Mouse (Mus musculus): ENCODE data around the gene Ephb4. TPM values are rescaled to one million over a fixed set of nuclear protein-coding genes. Genes with fewer than 3 reads are reported as not detected.
A peak's percentile ranks its signal among the peaks of the same experiment; 100 is the strongest.

The Ephb4 gene
- total and polyA plus RNA-seq, 3 experiments, result 44.3 to 68.9 (median 54.6) TPM

DNA sequence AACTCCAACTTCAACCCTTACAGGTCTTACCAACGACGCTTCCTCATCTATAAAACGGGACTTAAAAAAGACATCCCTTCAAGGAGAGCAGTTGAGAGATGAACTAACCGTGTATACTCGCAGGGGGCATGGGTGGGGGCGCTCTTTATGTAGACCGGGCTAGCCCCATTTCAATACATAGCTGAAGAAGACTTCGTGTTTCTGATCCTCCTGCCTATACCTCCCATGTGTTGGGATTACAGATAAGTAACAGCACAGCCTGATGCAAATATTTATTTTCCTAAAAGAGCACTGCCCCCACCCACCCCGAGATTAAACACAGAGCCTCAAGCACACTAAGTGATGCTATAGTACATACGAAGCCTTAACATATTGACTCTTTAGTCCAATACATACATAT lies 15.6 kb upstream of the Ephb4 start:
- DNase-seq, result no peak

DNA sequence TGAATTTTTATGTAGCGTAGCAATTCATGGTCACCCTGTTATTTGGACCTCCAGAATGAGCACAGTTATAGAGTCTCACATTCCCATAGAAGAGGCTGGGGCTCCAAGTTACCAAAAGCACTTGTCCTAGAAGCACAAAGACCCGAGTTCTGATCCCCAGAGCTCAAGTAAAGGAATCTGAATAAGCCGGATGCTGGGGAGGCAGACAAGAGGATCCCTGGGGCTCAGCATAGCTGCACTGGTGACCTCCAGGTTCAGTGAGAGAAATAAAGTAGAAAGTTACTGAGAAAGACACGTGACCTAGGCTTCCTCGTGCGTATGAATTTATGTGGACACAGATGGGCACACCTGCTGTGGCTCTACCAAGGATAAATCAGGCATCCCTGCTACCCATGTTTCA lies 14.8 kb upstream of the Ephb4 start:
- DNase-seq, result no peak

DNA sequence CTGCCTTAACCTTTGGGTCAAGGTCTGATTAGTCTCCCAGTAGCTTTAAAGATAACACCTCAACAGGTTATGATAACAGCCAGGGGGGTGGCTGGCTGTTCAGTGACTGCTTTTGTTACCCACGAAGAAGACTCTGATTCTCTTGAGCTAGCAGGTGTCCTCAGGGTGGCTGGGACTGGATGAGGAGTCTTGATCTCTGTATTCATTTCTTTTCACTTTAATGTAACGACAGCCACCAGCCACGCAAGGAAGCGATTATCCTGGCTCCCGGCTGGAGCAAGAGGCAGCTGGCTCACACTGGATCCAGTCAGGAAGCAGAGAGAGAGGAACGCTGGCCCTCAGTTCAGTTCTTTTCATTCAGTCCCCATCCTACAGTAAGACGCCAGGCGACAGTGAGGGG lies 12.7 kb upstream of the Ephb4 start:
- no peak for DNase-seq

DNA sequence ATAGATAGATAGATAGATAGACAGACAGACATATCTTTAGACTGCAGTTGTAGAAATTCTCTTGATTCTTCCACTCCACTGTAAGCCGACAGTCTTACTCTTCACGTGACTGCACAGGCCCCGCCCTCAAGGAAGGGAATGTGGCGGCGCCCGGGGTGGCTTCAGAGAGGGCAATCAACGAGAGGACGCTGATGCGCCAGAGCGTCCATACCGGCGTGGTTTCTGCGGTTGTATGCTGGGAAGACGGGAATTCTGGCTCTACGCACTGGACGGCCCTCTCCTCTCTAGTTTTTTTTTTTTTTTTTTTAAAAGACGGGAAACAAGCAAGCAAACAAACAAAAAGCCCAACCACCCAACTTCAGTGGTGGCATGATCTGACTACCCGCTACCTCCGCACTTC lies 11.7 kb upstream of the Ephb4 start:
- DNase-seq, result peak; percentile 95

DNA sequence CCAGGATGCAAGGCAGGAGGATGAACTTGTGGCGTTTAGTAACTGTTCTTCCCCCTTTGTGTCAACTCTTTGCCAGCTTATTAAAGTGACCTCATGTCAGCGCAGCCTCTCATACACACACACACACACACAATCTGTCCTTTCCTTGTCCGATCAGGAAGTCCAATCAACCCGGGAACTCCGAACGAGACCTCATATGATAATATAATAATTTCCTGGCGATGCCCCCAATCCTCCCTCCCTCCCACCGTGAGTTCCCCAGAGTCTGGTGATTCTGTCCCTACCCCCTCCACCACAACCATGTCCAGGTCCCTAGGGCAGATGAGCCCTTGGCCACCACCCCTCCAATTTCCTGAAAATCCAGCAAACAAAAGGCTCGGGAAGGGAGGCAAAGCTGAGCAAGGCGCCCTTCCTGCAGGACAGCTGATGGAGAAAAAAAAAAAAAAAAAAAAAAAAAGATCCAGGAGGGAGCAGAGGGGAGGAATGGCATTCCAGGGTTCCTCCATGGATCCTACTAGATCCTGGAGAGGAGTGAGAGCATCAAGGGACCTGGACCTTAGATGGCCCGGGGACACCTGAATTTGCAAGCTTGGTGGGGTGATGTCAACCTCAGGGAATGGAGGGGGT lies 11.1 kb upstream of the Ephb4 start:
- peak; percentile 68 for DNase-seq

GRCm38 (mm10) chr5:137339290-137339979 lies 10.5 kb upstream of the Ephb4 start:
- DNase-seq, result peak; percentile 67

DNA sequence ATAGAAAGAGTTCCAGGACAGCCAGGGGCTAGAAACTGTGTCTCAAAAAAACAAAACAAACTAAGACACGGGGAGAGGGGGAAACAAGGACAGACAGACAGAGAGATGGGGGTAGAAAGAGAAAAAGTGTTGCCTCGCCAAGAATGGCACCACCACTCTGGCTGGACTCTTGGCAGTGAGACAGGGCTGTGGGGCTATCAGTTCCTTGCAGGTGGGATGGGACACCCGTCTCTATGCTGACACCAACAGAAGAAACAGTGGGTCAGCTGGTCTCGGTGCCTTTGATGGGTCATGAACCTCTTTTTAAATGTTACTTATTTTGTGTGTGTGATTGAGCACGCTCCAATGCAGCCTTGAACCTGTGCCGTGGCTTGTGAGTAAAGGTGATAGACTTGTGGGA lies 9.7 kb upstream of the Ephb4 start:
- DNase-seq, result no peak

- no peak for DNase-seq
These were observed 7.4 kb upstream of the Ephb4 start for GRCm38 (mm10) chr5:137342407-137343012.

DNA sequence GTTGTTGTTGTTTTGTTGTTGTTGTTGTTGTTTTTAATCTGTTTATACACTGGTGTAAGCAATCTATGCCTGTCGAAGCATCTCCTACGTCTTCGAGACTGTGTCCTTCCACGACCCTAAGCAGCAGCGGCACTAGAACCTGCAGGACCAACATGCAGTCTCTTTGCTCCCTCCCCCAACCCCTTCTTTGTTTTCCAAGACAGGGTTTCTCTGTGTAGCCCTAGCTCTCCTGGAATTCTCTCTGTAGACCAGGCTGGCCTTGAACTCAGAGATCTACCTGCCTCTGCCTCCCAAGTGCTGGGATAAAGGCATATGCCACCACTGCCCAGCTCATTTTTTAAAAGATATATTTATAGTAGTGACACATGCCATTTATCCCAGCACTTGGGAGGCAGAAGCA lies 6.5 kb upstream of the Ephb4 start:
- no peak for DNase-seq

GRCm38 (mm10) chr5:137343869-137344268 lies 6.0 kb upstream of the Ephb4 start:
- no peak for DNase-seq

DNA sequence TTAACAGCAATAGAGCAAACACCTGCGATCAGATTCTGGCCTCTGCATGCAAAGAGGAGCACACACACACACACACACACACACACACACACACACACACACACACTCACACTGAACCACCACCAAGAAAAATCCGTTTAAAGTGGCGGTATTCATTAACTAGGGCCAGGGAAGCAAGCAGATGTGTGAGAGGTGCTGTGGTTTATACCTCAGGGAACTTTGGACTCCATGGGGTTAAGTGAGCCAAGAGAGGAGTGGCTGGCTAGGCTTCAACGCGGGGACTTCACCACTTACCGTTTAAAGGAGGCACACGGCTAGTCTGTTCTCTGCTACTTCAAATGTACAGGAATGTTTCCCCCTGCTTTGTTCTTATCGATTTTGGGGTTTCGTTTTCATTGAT lies 4.1 kb upstream of the Ephb4 start:
- DNase-seq, result no peak

- no peak for DNase-seq
These were observed 3.5 kb upstream of the Ephb4 start for GRCm38 (mm10) chr5:137346388-137346787.

DNA sequence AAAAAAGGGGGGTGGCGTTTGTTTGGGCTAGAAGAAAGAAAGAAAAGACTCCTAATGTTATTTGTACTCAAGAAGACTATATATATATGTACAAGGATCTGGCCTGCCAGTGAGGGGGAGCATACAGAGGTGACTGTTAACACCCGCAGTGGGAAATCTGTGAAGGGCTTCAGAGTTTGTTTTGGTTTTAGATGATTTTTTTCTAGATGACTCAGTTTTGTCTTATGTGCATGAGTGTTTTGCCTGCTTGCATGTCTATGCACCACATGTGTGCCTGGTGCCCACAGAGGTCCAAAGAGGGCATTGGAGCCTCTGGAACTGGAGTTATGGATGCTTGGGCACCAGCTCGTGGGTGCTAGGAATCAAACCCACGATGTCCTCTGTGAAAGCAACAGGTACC lies 2.9 kb upstream of the Ephb4 start:
- DNase-seq, result no peak

DNA sequence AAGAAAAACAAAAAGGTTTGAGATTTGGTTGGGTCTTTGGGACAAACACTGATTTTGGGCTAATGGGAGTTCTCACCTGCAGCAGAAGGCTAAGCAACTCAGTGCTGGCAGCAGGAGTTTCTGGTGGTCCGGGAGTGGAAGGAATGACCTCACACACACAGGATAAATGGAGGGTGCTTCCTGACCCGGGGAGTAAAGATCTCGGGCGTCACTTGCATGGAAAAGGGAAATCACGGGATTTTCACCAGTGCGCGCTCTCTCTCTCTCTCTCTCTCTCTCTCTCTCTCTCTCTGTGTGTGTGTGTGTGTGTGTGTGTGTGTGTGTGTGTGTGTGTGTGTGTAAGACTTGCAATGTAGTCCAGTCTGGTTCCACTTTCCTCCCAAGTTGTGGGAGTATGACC lies 2.1 kb upstream of the Ephb4 start:
- DNase-seq, result peak; percentile 39

DNA sequence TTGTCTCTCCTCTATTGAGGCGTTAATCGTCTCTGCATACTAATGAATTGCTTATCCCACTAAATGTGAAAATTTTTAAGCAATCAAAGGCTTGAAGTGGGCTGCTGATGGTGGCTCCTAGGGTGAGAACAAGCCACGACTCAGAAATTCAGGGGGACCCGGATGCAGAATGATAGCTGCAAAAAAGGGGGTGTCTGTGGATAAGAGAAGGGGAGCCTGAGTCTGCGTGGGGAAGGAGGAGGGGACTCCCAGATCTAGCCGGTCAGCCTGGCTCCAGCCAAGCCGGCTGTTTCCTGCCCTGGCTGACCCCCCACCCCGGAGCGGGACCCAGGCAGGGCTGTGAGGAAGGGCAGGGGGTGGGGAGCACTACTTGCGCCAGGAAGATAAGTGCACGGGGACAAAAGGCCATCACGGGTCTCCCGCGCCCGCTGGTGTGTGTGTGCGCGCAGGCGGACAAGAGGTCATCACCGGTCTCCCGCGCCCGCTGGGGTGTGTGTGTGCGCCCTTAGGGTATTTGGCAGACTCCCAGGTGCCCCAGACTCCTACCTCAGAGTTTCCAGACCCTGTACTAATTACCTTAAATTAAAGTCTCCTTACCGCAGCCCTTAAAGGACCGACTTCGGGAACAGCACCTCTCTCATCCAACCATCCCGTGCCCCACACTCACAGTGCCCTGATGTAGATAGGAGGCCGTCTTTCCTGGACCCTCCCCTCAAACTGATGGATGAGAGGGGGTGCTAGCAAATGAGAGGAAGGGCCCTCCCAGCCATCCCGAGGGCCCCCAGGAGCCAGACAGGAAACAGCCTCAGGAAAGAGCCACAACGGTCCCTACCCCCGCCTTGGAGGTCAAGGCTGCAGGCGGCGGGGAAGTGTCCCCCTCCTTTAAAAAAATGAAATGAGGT lies 1.2 kb upstream of the Ephb4 start:
- DNase-seq, result peak; percentile 90

- DNase-seq, result no peak
These were observed 522 bp downstream of the Ephb4 start for GRCm38 (mm10) chr5:137350205-137351057.

- peak; percentile 23 for DNase-seq
These were observed 1.1 kb downstream of the Ephb4 start for GRCm38 (mm10) chr5:137351058-137351380.

DNA sequence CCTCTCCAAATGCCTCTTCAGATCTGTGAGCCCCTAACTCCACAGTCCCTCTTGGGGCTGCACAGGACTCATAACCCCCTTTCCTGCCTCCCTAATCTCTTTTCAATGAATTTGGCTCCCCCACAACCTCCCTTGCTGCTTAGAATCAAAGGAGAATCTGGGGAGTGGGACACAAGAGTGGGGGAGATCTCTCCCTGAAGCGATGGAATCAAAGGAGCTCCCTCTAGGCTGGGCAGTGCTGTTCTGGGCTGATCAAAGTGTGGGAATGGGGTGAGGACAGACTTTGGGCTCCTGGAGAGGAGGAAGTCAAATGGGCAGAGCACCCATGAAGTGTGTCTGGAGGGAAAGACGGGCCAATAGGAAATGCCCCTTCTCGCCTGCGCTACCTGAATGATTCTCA lies 1.5 kb downstream of the Ephb4 start:
- no peak for DNase-seq

DNA sequence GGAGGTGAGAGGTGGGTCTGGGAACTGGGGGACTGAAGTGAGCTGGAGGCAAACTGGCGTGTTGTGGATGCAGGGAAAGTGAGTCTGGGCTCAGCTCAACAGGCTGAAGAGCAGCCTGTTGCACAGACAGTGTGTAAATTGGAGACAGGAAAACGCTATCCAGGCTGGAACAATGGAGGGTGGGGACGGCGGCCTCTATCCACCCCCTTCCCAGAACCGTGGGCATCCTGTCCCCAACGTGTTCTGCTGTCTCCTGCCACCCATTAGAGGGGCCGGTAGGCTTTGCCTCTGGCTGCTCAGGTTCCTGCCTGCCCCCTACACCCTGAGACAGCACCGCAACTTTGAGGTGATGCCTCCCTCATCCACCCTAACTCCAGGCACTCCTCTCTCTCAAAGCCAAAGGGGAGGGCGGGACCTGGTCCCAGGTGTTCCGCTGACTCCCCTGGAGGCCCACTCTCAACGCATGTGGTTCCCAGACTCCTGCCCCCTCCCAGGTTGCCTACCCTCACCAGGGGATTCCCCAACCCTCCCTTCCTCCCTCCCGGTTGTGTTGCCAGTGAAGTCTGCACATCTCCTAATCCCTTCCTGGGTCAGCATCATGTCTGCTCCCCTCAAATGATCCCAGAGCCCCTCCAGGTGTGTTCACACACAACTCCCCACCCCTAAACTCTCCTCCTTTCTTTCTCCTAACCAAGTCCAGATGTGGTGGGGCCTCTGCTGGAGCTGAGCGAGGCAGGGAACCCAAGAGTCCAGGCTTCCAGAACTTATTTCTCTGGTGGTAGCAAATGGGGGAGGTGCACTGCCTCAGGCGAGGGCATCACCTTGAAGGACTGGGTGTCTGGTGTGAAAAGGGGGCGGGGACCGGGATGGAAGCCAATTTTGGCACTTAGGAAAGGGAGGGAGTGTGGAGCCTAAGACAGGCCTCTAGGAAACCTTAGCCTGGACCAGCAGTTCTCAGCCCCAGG lies 2.4 kb downstream of the Ephb4 start:
- no peak for DNase-seq

GRCm38 (mm10) chr5:137354091-137354490 lies 4.2 kb downstream of the Ephb4 start:
- DNase-seq, result no peak

DNA sequence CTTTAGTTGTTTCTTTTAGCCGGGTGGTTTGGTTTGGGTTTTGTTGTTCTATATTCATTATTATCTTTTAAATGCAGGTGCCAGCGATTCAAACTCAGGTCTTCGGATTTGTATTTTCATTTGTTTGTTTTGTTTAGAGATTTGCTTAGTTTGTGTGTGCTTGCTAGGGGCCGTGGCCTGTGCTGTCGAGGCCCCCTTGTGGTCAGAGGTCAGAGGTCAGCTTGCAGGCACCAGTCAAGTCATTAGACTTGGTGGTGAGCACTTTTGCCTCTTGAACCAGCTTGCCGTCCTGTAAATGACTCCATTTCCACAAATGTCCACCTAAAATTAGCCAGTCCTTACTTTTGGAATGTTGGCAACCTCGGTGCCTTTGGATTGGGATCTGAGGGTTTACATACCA lies 8.5 kb downstream of the Ephb4 start:
- no peak for DNase-seq

All from adrenal gland, adult 2 months (tissue).